Mouse (Mus musculus): ENCODE results near the gene Dhx57.
"Not testable (repeated sequence)": the region's sequence is repeated elsewhere in the genome, so short reads cannot be mapped to it uniquely, and the experiment has no call there.

Dhx57 gene

GRCm38 (mm10) chr17:80255208-80255607, 35.1 kb downstream of the Dhx57 start:
- in situ Hi-C loops (cut with MboI, MseI), result no loop called here

GRCm38 (mm10) chr17:80254421-80254820, 35.9 kb downstream of the Dhx57 start:
- in situ Hi-C loops (cut with MboI, MseI), result loop anchor here (5.0 kb wide), 1 partner anchor 78 kb away; no protein-coding TSS in a partner anchor

GRCm38 (mm10) chr17:80252757-80253525, 37.3 kb downstream of the Dhx57 start:
- in situ Hi-C loops (cut with MboI, MseI), result loop anchor here (5.0 kb wide), 1 partner anchor 79 kb away; no protein-coding TSS in a partner anchor

GRCm38 (mm10) chr17:80243116-80243515, 47.2 kb downstream of the Dhx57 start:
- in situ Hi-C loops (cut with MboI, MseI), result no loop called here

GRCm38 (mm10) chr17:80241594-80241993, 48.7 kb downstream of the Dhx57 start:
- in situ Hi-C loops (cut with MboI, MseI), result no loop called here

GRCm38 (mm10) chr17:80237475-80237874, 52.8 kb downstream of the Dhx57 start:
- in situ Hi-C loops (cut with MboI, MseI), result no loop called here

- in situ Hi-C loops (cut with MboI, MseI), result no loop called here
Observed at GRCm38 (mm10) chr17:80236805-80237204, 53.5 kb downstream of the Dhx57 start.

GRCm38 (mm10) chr17:80235477-80235876, 54.8 kb downstream of the Dhx57 start:
- in situ Hi-C loops (cut with MboI, MseI), result no loop called here

GRCm38 (mm10) chr17:80234376-80234775, 55.9 kb downstream of the Dhx57 start:
- in situ Hi-C loops (cut with MboI, MseI), result no loop called here

GRCm38 (mm10) chr17:80233844-80234243, 56.4 kb downstream of the Dhx57 start:
- in situ Hi-C loops (cut with MboI, MseI), result no loop called here

- in situ Hi-C loops (cut with MboI, MseI), result no loop called here
Observed at GRCm38 (mm10) chr17:80229396-80229795, 60.9 kb downstream of the Dhx57 start.

GRCm38 (mm10) chr17:80225142-80225541, 65.1 kb downstream of the Dhx57 start:
- in situ Hi-C loops (cut with MboI, MseI), result not testable (repeated sequence)

GRCm38 (mm10) chr17:80224326-80225116, 65.8 kb downstream of the Dhx57 start, which contains the start of gene Gemin6:
Gene Gemin6, plus strand, starts transcription at chr17:80224441.
- in situ Hi-C loops (cut with MboI, MseI), result no loop called here

GRCm38 (mm10) chr17:80223829-80224228, 66.4 kb downstream of the Dhx57 start:
- in situ Hi-C loops (cut with MboI, MseI), result no loop called here

GRCm38 (mm10) chr17:80221890-80222628, 68.2 kb downstream of the Dhx57 start:
- in situ Hi-C loops (cut with MboI, MseI), result no loop called here

GRCm38 (mm10) chr17:80221202-80221601, 69.1 kb downstream of the Dhx57 start:
- in situ Hi-C loops (cut with MboI, MseI), result no loop called here

- in situ Hi-C loops (cut with MboI, MseI), result no loop called here
Observed at GRCm38 (mm10) chr17:80220131-80220530, 70.1 kb downstream of the Dhx57 start.

GRCm38 (mm10) chr17:80213998-80214397, 76.3 kb downstream of the Dhx57 start:
- in situ Hi-C loops (cut with MboI, MseI), result not testable (repeated sequence)

- in situ Hi-C loops (cut with MboI, MseI), result no loop called here
Observed at GRCm38 (mm10) chr17:80206671-80207581, 83.3 kb downstream of the Dhx57 start, which contains the start of the genes Srsf7 and Ttc39d. Gene Srsf7, minus strand, starts transcription at chr17:80207307. Gene Ttc39d, plus strand, starts transcription at chr17:80207460.

GRCm38 (mm10) chr17:80206301-80206670, 84.0 kb downstream of the Dhx57 start:
- in situ Hi-C loops (cut with MboI, MseI), result no loop called here

- in situ Hi-C loops (cut with MboI, MseI), result no loop called here
Observed at GRCm38 (mm10) chr17:80205657-80206056, 84.6 kb downstream of the Dhx57 start.

Measured in T-helper 1 cell (primary cell).